Comparison of ENCODE assay signal across 8 mouse cellular contexts in genomic region chr17:80800877-80801276, GRCm38 (mm10).
DNase-seq lines count a peak whose midpoint lies in the region; ATAC-seq and TF ChIP-seq lines count a peak whose summit lies in the region.

No protein-coding gene starts in this region.

- peaks cover 36% of the 10 kb centered on the region for H3K4me1 ChIP-seq in heart, embryonic 13.5 days
- H3K4me1 ChIP-seq in thymus, adult 2 months (replicated peaks; ENCODE audit: control insufficient read depth, insufficient read depth, low read length), result peaks cover 9% of the 10 kb centered on the region
- H3K4me1 ChIP-seq in intestine, embryonic 15.5 days (replicated peaks), result peaks cover 19% of the 10 kb centered on the region
- peaks cover 4% of the 10 kb centered on the region for H3K4me1 ChIP-seq in midbrain, embryonic 16.5 days (ENCODE audit: control insufficient read depth, insufficient read depth, low read length)

- no peak for TF ChIP-seq POLR2A in thymus, adult 2 months (IDR thresholded peaks at IDR 0.05; ENCODE audit: control insufficient read depth, extremely low read depth, insufficient read depth, low read length, poor library complexity)

- H3K27me3 ChIP-seq in heart, embryonic 13.5 days (replicated peaks), result no peaks in the 10 kb centered on the region
- no peaks in the 10 kb centered on the region for H3K27me3 ChIP-seq in thymus, adult 2 months (ENCODE audit: control insufficient read depth, insufficient read depth, low read length)
- no peaks in the 10 kb centered on the region for H3K27me3 ChIP-seq in intestine, embryonic 15.5 days (replicated peaks)
- no peaks in the 10 kb centered on the region for H3K27me3 ChIP-seq in midbrain, embryonic 16.5 days (ENCODE audit: control insufficient read depth, insufficient read depth, low read depth, low read length)

- no peaks in the 10 kb centered on the region for H3K9me3 ChIP-seq in heart, embryonic 13.5 days
- H3K9me3 ChIP-seq in intestine, embryonic 15.5 days, result no peaks in the 10 kb centered on the region
- no peaks in the 10 kb centered on the region for H3K9me3 ChIP-seq in midbrain, embryonic 16.5 days (replicated peaks; ENCODE audit: control insufficient read depth, low read length, poor library complexity, severe bottlenecking)

- intact Hi-C loops in heart, postnatal 14 days (cut with DNase I), result loop anchor here (5.0 kb wide), 1 partner anchor 104 kb away; no protein-coding TSS in a partner anchor

- DNase-seq in heart, postnatal 14 days, result no peak
- no peak for DNase-seq in thymus, adult 2 months
- DNase-seq in thymus, postnatal 10 days (ENCODE audit: low spot score in 2 of 2), result no peak
- DNase-seq in frontal cortex, postnatal 36 days (ENCODE audit: low spot score in 2 of 2), result no peak
- DNase-seq in thymus, postnatal 0 days (ENCODE audit: low spot score), result no peak

- H3K4me3 ChIP-seq in heart, embryonic 13.5 days, result no peak overlapping the region
- H3K4me3 ChIP-seq in thymus, adult 2 months (ENCODE audit: control insufficient read depth, insufficient read depth, low read length), result peak overlapping the region; percentile 20; the same call in 1 of the 2 replicates
- no peak overlapping the region for H3K4me3 ChIP-seq in intestine, embryonic 15.5 days (replicated peaks)
- no peak overlapping the region for H3K4me3 ChIP-seq in midbrain, embryonic 16.5 days (ENCODE audit: low read depth, low read length)

- H3K4me2 ChIP-seq in heart, embryonic 13.5 days, result peak overlapping the region; percentile 64
- H3K4me2 ChIP-seq in intestine, embryonic 15.5 days (replicated peaks), result no peak overlapping the region
- no peak overlapping the region for H3K4me2 ChIP-seq in midbrain, embryonic 16.5 days (ENCODE audit: low read length)

- H3K9ac ChIP-seq in heart, embryonic 13.5 days, result 0 out of 2 replicates have a peak overlapping the region, but pooled peaks have one; percentile 19
- H3K9ac ChIP-seq in intestine, embryonic 15.5 days, result no peak overlapping the region
- no peak overlapping the region for H3K9ac ChIP-seq in midbrain, embryonic 16.5 days (ENCODE audit: low read depth, low read length)

- 70% methylated on average over 13 of the region's 13 CpGs for WGBS in heart, embryonic 13.5 days
- WGBS in thymus, adult 2 months, result 63% methylated on average over 13 of the region's 13 CpGs
- 73% methylated on average over 13 of the region's 13 CpGs for WGBS in intestine, embryonic 15.5 days
- WGBS in midbrain, embryonic 16.5 days, result 85% methylated on average over 13 of the region's 13 CpGs

- TF ChIP-seq CTCF in thymus, adult 2 months (IDR thresholded peaks at IDR 0.05; ENCODE audit: borderline replicate concordance, control insufficient read depth, extremely low read depth, insufficient read depth, low read length, poor library complexity), result no peak

- ATAC-seq in heart, embryonic 13.5 days (ENCODE audit: extremely low read depth, insufficient number of reproducible peaks, low FRiP score, low TSS enrichment), result no peak
- ATAC-seq in intestine, embryonic 15.5 days, result no peak
- ATAC-seq in midbrain, embryonic 16.5 days, result no peak

- H3K27ac ChIP-seq in heart, embryonic 13.5 days (replicated peaks), result peak overlapping the region; percentile 71
- no peak overlapping the region for H3K27ac ChIP-seq in thymus, adult 2 months (ENCODE audit: control insufficient read depth, insufficient read depth, low read length)
- 0 out of 2 replicates have a peak overlapping the region, but pooled peaks have one; percentile 36 for H3K27ac ChIP-seq in intestine, embryonic 15.5 days
- no peak overlapping the region for H3K27ac ChIP-seq in midbrain, embryonic 16.5 days (ENCODE audit: low read length)

- no peaks in the 10 kb centered on the region for H3K36me3 ChIP-seq in heart, embryonic 13.5 days
- H3K36me3 ChIP-seq in thymus, adult 2 months (ENCODE audit: control insufficient read depth, insufficient read depth, low read length), result no peaks in the 10 kb centered on the region
- H3K36me3 ChIP-seq in intestine, embryonic 15.5 days, result no peaks in the 10 kb centered on the region
- no peaks in the 10 kb centered on the region for H3K36me3 ChIP-seq in midbrain, embryonic 16.5 days (ENCODE audit: control insufficient read depth, insufficient read depth, low read length)

Comparison
In these comparisons a context has a peak if more than half of its experiments do, and no peak if none do; other contexts are left out.
1. H3K27ac ChIP-seq: peak in heart, embryonic 13.5 days (single experiment) and intestine, embryonic 15.5 days (single experiment); none in thymus, adult 2 months (single experiment) and midbrain, embryonic 16.5 days (single experiment).